In genomic region chr13:96499891-96500290, GRCm38 (mm10) we compare ENCODE assay signal across 25 mouse cellular contexts. TPM values are rescaled to one million over a fixed set of nuclear protein-coding genes. Genes with fewer than 3 reads are reported as not detected.
"Had no signal": no experiment of that assay in that cellular context is flagged by ENCODE, and none has a peak within 500 bp of the region (broad histone marks: within the 10 kb centered on the region; RNA-seq: fewer than 3 reads in every experiment).

No protein-coding gene starts in this region.

- H3K27ac ChIP-seq: lung, embryonic 15.5 days; macrophage; midbrain, embryonic 13.5 days; midbrain, embryonic 15.5 days; neural tube, embryonic 12.5 days; stomach, embryonic 15.5 days; stomach, postnatal 0 days had no signal

- H3K4me1 ChIP-seq: lung, embryonic 15.5 days; midbrain, embryonic 13.5 days; midbrain, embryonic 15.5 days; neural tube, embryonic 12.5 days; stomach, embryonic 15.5 days had no signal

- H3K36me3 ChIP-seq: lung, embryonic 15.5 days; midbrain, embryonic 13.5 days; midbrain, embryonic 15.5 days; neural tube, embryonic 12.5 days had no signal

- H3K9me3 ChIP-seq: lung, embryonic 15.5 days; megakaryocyte, embryonic 14.5 days; midbrain, embryonic 13.5 days; midbrain, embryonic 15.5 days; neural tube, embryonic 12.5 days; stomach, embryonic 15.5 days had no signal

- H3K9ac ChIP-seq: lung, embryonic 15.5 days; midbrain, embryonic 13.5 days; midbrain, embryonic 15.5 days; neural tube, embryonic 12.5 days; stomach, embryonic 15.5 days had no signal

- DNase-seq: lung, adult 2 months; lung, postnatal 14 days; lung, postnatal 36 days; right cerebral cortex, postnatal 14 days; thymus, adult 2 months; thymus, postnatal 25 days; thymus, postnatal 4 days had no signal

- ATAC-seq: lung, postnatal 0 days; midbrain, embryonic 13.5 days; midbrain, embryonic 15.5 days had no signal

- H3K27me3 ChIP-seq: lung, embryonic 15.5 days; megakaryocyte, embryonic 14.5 days; midbrain, embryonic 13.5 days; midbrain, embryonic 15.5 days; neural tube, embryonic 12.5 days; stomach, embryonic 15.5 days had no signal

- H3K4me3 ChIP-seq: lung, embryonic 15.5 days; megakaryocyte, embryonic 14.5 days; midbrain, embryonic 13.5 days; midbrain, embryonic 15.5 days; neural tube, embryonic 12.5 days; stomach, embryonic 15.5 days had no signal

- H3K4me2 ChIP-seq: lung, embryonic 15.5 days; midbrain, embryonic 11.5 days; midbrain, embryonic 13.5 days; midbrain, embryonic 15.5 days; neural tube, embryonic 12.5 days; stomach, embryonic 15.5 days had no signal

RNA-seq across cellular contexts. Expression of gene Gm17622, which starts 9.4 kb away (rescaled TPM):
- total RNA-seq: megakaryocyte progenitor cell, adult 5-6 weeks; midbrain, postnatal 0 days; monocyte, adult 5-6 weeks; neutrophil, adult 5-6 weeks had no signal
- polyA plus RNA-seq: lung, adult 2 months; lung, embryonic 15.5 days; lung, postnatal 0 days; macrophage; midbrain, embryonic 11.5 days; midbrain, embryonic 13.5 days; midbrain, embryonic 15.5 days; midbrain, postnatal 0 days; neural tube, embryonic 12.5 days; neural tube, embryonic 14.5 days; spleen, adult 2 months; stomach, embryonic 15.5 days; stomach, postnatal 0 days; testis, adult 2 months; thymus, adult 2 months; urinary bladder, adult 2 months had no signal

RNA-seq across cellular contexts. Expression of gene Ankdd1b, which starts 28.9 kb away (rescaled TPM):
- total RNA-seq: monocyte, adult 5-6 weeks; neutrophil, adult 5-6 weeks had no signal
- polyA plus RNA-seq: macrophage; midbrain, embryonic 11.5 days; midbrain, embryonic 13.5 days; midbrain, embryonic 15.5 days; midbrain, postnatal 0 days; neural tube, embryonic 14.5 days; spleen, adult 2 months had no signal
